Mouse (Mus musculus) WW6 (cell line): Measurements from ENCODE around the gene Epb41l2.
A peak's percentile ranks its signal among the peaks of the same experiment; 100 is the strongest.

ENCODE experiments used
- DNase-seq: peaks from one replicate; pipeline ENCODE4 v3.0.0-alpha.2; 2013; ENCODE audit warnings: low read depth, low spot score

Gene Epb41l2

DNA sequence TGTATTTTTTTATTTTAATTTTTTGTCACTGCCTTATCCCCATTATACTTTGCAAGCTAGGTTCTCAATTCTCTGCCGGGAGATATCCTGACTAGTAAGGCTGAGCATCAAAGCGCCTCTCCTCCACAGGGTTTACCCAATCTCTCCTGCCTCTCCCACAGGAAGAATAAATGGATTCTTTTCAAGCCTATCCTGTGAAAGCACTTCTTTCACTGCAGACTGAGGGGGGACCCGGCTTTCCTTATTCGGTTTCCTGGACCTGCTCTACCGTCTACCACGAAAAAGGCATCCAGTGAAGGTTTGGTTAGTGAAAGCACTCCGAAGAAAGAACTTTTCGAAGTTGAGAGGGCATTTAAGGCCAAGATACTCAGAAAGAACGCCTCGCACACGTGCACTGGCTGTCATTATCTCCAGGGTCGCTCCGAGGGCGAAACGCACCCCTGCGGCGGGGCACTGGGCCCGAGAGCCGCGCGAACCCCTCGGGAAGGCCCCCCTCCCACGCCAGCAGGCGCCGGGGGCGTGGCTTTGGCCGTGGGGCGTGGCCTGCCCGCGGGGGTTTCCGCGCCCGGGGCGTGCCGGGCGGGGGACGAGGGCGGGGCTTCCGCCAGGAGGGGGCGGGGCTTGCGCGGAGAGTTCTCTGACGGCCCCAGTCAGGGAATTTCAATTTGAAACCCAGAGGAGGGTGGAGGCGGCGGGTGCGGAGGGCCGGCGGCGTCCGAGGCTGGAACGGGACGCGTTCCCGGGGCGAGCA lies at the start of gene Epb41l2:
Gene Epb41l2 (plus strand): TSS at position 591 of the 751 bp plus-strand sequence.
- DNase-seq = peak; percentile 54

DNA sequence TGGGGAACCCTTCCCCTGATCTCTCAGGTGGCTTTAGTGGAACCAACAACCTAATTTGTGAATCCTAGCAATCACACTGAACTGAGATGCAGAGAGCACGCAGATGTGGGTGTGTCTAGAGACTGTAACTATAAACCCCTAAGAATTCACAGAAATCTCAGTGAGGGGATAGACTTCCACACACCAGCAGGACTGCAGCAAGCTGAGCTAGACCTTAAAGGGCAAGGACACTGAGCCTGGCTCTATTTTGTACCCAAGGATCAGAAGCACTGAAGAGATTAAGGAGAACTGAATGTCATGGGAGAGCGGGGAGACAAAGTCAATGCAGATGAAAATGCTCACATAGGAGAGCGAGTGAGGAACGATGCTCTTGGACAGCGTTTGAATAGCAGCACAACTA lies 49.6 kb upstream of the Epb41l2 start:
- no peak for DNase-seq

DNA sequence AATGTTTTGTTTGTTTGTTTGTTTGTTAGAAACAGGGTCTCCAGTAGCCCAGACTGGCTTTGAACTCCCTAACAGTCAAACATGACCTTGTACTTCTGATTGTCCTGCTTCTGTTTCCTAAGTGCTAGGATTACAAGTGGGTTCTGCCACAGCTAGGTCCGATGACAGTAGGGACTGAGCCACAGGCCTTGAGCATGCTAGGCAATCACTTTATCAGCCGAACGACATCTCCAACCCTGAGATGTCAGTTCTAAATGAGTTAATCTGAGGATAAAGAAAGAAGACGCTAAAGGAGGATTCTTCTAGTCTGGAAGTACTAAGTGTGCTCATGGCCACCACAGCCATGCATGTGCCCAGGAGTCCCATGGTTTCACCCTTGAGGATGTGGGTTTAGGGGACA lies 48.9 kb upstream of the Epb41l2 start:
- no peak for DNase-seq

DNA sequence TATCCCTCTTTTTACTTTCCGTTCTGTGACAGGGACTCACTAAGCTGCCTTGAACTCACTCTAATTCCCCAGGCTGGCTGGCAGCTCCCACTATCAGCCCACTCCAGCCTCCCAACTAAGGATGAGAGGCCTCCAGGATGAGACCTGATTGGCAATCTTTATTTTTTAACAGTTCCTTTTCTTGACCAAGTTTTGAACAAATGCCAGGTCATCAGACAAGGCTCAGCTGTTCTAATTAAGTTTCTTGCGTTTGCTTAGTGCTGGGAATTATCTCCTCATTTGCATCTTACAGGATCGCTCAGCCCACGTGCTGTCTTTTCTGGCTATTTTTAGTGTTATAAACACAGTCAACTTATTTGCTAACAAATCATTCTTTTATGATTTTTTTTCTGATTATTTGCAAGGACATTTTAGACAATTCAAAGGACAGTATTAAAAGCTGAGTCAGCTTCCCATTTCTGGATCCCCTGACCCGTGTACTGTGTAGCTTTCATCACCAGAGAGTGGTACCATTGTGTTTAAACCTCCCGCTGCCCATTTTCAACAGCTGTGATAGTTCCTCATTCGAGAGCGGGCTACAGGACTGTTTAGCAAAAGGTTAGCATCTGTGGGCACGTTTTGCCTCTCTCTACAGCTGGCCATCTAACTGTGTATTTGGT lies 47.9 kb upstream of the Epb41l2 start:
- DNase-seq = no peak

DNA sequence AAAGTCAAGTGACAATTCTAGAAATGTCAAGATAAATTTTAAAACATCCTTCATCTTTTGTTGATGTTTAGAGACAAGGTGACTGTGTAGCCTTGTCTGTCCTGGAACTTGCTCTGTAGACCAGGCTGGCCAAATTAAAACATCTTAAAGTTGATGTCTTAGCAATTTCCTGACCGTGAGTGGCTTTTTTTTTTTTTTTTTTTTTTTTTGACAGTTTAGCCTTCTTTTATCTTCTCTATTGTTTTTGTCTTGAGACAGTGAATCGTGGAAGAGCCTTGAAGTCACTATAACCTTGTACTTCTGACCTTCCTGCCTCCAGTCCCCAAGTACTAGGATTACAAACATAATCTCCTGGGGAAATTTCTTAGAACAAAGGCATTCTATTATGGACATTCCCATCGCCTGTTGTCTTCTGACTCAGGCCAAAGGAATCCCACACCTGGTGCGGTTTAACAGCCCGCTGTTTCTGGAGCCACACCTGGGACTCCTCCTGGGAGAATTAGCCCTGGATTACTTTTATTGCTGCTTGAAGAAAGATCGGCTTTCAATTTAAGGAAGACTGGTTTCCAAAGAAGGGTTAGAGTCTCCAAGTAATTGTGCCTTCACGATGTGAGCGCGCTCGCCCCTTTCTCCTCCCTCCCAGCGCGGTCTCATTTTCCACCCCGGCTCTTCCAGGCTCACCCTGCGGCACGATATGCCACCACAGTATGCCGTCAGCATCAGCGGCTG lies 45.6 kb upstream of the Epb41l2 start:
- DNase-seq = peak; percentile 70

DNA sequence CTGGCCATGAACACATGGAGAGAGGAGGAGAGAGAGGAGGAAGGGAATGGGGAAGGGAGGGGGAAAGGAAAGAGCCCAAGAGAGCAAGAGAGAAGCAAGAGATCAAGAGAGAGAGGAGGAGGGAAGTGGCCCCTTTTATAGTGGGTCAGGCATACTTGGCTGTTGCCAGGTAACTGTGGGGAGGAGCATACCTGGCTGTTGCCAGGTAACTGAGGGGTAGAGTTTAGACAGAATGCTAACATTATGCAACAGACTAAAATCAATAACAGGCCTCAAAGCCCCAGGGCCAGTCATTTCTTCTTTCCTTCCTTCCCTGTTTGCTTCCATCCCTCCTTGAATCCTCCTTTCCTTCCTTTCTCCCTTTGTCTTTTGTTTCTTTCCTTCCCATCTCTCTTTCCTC lies 41.9 kb upstream of the Epb41l2 start:
- DNase-seq = no peak

DNA sequence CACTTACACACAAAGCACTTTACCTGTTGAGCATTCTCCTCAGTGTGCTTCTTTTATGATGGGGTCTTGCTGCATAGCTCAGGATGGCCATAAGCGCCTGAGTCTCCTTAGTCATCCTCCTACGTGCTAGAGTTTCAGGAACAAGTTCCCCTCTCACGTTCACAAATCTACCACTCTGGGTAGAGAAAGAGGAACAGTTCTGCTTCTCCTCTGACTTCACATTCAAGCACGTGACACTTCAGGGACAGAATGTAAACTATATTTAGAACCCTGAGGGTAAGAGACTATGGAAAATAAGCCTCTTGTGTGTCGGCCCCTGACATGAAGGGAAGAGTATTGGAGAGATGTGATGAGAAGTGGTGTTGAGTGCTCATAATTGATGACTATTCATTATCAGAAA lies 41.2 kb upstream of the Epb41l2 start:
- no peak for DNase-seq

DNA sequence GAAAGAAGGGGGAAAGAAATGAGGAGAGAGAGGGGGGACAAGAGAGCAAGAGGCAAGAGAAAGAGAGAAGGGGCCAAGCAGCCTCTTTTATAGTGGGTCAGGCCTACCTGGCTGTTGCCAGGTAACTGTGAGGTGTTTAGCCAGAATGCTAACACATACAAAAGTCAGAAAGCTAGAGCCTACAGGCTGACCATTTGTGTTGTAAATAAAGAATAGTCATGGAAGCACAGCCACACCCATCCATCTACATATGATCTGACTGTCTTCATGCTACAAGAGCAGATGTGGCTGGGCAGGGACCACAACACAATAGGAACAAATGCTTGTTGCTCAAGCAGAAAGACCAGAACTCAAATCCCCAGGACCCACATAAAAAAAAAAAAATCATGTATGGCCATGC lies 40.1 kb upstream of the Epb41l2 start:
- DNase-seq = no peak

DNA sequence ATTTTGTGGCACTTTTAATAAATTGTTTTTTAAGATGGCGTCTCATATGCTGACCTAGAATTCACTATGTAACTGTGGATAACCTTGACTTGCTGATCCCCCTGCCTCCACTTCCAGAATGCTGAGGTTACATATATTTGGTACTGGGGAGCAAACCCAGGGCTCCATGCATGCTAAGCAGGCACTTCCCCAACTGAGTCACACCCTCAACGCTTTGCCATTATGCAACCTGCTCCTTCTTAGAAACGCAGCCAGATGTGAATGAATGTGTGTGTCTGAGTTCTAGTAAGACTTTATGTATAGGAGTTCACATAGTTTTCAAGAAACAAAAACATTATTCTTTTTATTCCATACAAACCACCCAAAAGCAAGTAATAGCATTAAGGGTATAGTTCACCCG lies 38.4 kb upstream of the Epb41l2 start:
- no peak for DNase-seq

DNA sequence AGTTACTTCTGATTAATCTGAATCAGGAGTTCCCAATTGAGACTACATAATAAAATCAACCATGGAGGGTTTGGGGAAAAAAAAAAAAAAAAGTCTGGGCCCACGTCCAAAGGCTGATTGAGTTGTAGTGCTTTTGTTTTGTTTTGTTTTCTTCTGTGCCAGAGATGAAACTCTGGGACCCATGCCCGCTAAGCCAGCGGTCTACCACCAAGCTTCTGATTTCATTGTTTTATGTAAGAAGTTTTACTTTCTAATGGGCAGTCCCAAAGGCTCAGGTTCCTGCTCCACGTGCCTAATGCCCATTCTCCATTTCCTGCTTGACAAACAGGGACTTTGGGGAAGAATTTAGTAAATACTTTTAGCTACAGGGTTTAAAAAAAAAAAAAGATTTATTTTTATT lies 33.9 kb upstream of the Epb41l2 start:
- no peak for DNase-seq

DNA sequence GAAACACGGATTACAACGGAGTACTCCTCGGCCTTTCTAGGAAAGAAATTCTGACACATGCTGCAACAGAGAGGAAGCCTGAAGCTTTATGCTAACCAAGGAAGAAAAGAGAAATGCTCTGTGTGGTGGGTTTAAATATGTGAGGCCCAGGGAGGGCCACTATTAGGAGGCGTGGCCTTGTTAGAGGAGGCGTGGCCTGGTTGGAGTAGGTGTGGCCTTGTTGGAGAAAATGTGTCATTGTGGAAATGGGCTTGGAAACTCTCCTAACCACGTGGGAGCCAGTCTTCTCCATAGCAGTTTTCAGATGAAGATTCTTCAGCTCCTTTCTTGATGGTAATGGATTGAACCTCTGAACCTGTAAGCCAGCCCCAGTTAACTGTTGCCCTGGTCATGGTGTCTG lies 32.1 kb upstream of the Epb41l2 start:
- no peak for DNase-seq

DNA sequence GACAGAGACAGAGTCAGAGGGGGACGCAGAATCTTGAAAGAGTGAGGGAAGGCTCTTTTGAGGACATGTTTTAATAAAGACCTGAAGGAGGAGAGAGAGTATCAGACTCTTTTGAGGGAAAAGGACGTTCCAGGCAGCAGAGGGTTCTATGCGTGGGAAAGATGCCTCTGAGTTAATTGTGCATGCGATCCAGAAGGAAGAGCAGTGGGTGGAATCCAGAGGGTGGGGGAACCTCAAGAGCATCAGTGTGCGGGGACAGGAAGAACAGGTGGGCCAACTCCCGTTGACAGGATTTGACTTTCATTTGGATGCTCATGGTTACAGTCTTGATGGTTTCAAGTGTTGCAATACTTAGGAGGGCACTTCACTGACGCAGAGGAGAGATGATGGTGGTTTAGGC lies 29.5 kb upstream of the Epb41l2 start:
- no peak for DNase-seq

DNA sequence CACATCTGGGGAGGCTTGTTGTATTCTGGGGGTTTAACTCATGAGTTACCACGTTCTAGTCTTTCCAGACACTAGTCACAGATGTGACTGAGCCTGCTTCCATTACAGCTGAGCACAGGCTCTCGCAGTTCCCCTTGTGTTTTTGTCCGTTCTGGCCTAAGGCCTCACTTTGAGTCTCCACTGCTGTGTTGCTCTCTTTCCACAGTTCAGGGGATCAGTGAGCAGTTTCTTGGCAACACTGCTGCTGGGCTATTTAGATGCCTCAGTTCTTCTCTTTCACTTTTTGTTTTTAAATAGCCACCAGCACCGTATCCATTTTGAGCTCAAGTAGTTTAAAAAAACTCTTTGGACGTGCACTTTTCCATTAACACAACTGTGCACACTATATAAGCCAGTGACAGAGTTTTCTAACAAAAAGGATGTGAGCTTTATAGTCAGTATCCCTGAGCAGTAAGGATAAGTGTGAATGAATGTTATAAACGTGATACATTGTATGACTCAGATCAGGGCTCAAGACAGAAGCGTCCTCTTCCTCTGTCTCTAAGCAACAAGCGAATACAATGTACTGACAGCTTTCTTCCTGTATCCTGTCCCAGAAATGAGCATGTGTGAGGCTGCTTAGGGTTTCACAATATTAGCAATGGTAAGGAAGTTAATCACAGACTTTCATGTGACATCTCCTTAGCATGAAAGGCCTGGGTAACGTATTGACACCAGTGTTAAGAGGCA lies 28.1 kb upstream of the Epb41l2 start:
- no peak for DNase-seq

DNA sequence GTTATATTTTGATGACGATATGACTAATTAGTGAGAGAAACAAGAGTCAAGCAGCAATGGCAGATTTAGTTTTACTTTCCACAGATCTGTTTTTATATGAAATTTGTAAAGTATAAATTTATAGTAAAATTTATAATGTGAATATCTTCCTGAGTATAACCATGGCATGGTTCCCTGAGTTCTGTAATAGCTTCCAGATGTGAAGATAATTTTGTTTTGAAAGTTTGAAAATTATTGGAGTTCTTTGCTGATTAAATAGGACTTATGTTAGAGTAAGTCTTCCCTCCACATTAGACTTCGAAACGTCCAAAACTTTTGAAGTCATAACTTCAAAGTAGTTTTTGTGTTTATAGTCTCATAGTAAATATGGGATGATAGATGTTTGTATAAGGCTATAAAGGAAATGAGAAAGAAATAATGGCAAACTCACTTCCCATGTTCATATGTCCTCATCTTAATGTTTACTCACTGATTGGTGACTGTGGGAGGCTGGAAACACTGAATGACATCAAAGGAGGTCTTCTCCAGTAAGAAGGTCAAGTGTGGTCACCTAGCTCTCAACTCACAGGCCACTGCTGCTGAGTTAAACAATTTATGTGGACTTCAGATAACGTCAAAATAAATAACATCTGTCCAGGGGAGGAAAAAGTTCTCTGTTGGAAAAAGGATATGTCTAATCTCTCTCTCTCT lies 26.1 kb upstream of the Epb41l2 start:
- no peak for DNase-seq

DNA sequence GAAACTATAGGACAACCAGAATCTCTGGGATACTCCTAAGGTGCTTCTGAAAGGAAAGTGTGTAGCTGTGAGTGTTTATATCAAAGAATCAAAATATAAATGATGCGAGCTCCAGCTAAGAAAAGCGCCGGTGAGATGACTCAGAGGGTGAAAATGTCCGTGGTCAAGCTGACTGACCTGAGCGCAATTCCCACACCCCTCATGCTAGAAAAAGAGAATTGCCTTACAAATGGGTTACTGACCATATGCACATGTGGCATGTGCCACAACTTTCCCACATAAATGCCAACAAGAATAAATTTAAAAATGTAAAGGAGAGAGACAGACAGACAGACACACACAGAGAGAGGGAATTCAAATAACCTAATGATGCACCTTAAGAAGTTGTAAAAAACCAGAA lies 18.9 kb upstream of the Epb41l2 start:
- no peak for DNase-seq

DNA sequence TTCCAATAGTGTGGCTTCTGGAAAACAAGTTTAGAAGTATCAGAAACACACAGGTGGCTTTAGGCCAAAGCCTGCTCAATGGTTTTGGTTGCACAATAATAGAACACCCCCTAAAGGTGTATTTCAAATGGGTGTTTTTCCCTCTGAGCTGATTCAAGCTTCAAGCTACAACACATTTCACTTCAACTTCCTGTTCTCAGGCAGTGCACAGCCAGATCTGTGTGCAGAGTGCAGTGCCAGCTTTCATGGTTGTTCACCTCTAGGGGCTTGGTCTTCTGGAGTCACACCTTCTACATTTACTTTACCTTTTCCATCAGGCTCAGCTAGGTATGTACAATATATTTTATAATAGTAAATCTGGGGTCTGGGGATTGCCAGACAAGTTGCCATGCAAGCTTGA lies 16.8 kb upstream of the Epb41l2 start:
- DNase-seq = no peak

DNA sequence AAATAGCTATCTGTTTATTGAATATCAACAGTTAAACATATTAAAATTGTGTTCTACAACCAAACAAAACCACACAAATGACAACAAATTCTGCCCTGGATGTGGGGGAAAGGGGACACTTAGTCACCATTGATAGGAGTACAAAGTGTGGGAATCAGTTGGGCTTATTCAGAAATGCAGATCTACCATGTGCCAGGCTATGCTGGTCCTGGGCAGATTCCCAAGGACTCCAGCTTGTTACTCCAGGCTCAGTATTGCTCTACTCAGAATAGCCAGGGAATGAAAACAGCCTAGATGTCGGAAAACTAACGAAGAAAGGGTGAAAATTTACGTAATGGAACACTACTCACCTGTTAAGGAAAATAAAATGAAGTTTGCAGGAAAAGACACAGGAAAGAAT lies 5.7 kb upstream of the Epb41l2 start:
- no peak for DNase-seq

DNA sequence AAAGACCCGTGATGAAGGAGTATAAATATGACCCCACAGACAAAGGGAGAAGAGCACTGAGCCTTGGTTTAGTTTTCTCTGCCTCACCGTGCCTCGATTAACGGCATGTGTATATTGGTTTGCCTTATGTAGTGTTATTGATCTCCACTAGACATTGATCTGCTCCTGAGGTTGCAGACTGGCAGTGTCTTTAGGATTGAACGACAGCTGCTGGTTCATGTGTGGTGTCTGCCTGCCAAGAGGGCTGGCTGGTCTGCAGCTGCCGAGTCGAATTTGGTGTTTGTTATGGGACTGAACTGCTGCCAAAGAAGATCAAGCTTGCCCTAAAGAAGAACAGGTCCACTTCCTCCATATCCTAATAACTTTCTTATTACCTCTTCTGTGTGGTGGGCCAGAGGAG lies 5.2 kb upstream of the Epb41l2 start:
- DNase-seq = no peak

DNA sequence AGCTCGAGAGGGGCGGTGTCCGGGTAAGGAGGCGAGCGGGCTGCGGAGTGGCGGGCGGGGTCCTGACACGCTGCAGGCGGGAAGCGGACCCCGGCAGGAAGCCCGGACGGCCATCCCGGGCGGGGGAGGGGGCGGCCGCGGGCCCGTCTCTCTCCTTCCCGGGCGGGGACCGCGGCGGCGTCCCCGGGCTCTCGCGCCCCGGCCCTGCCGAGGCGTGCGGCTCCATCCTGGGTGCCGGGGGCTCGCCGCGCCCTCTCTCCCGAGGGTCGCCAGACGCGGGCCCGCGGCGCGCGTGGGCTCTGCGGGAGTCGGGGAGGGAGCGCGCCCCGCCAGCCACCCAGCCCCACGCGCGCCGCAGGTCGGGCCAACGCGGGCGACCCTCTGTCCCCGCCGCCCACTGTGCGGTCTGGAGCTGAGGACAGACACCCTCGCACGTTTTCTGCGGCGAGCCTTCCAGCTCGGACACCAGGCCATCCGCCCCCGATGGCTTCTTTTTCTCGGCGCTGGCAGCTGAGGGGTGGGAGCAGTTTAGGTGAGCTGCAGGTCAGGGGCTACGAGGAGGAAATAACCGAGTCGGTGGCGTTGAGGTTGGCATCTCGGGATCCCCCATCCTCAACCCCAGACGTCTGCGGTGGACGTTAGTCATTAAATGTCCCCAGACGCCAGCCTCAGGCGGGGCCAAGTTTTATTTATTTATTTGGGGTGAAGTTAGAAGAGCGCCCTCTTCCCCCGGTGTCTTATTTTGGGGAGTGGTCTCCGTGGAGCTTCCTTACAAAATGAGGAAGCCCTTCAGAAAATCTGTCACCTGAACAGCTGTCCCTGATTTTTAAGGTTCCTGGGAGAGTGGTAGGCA lies 587 bp downstream of the Epb41l2 start:
- DNase-seq = no peak

DNA sequence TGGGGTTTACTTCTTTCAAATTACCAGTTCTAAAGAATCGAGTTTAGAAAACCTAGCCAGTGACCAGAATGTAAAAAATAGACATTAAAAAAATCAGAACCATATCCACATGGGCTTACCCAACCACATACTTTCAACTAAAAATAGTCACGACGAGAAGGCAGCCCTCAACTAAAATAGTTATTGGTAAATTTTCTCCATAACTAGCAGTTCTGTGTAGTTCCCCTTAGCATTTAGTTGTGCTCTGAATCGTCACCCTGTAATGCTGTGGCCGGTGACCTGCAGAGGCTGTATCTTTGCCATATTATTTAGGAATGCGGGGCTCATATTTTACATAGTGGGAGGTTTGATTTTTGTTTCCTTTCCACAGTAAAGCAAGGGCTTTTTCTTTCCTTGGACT lies 2.6 kb downstream of the Epb41l2 start:
- no peak for DNase-seq

DNA sequence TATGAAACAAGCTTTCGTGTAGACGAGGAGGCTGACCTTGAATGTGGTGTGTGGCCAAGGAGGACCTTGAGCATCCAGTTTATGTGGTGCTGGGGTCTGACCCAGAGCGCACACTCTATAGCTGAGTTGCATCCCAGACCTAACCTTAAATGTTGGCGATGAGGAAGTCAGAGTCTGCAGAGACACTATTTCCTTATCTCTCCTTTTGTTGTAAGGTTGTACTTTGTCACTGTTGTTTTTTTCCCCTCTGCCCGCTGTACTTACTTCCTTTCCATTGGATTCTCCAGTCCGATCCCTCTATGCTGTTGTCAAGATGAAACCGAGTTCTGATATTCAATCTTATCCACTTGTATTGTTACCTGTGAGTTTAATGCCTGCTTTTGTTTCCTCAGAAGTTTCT lies 5.6 kb downstream of the Epb41l2 start:
- no peak for DNase-seq
